Mouse (Mus musculus) olfactory bulb, adult 2 months (tissue): ENCODE measurements around the gene Btbd18. TPM values are rescaled to one million over a fixed set of nuclear protein-coding genes. Genes with fewer than 3 reads are reported as not detected.

Experiments used
- H3K27ac ChIP-seq: fragments of 200-500 bp; 2 replicates; pipeline ENCODE4 v1.5.1; 2012; ENCODE audit warnings: low read depth, low read length; ENCODE audit not compliant: insufficient read depth
- H3K4me1 ChIP-seq: fragments of 200-500 bp; 2 replicates; pipeline ENCODE4 v1.6.1; 2012; ENCODE audit warnings: low read length; ENCODE audit not compliant: control insufficient read depth, insufficient read depth
- H3K4me3 ChIP-seq: fragments of 200-500 bp; 2 replicates; pipeline ENCODE4 v1.5.1; 2012; ENCODE audit warnings: mild to moderate bottlenecking, low read depth, low read length, moderate library complexity; ENCODE audit not compliant: insufficient read depth
- CTCF ChIP-seq: fragments of 200-500 bp; IDR thresholded peaks from 2 replicates; pipeline ENCODE4 v1.5.1; 2012; ENCODE audit warnings: low read depth, mild to moderate bottlenecking, low read length, moderate library complexity; ENCODE audit not compliant: insufficient read depth
- POLR2A ChIP-seq: fragments of 200-500 bp; IDR thresholded peaks from 2 replicates; pipeline ENCODE4 v1.6.1; 2012; ENCODE audit warnings: mild to moderate bottlenecking, low read depth, low read length, moderate library complexity; ENCODE audit not compliant: insufficient read depth
- WGBS: fragments of 180-500 bp; shearing (Covaris S2); methylation state at CpG from one replicate; pipeline ENCODE4 v1.1.7; 2018; 5-methylcytosine and 5-hydroxymethylcytosine counted together
- polyA plus RNA-seq: library from polyadenylated mRNA; stranded (reverse); fragments of >200 nt; gene quantifications from 2 replicates; pipeline ENCODE4 v1.2.4, GENCODE M21; 2012; ENCODE audit warnings: low replicate concordance; ENCODE audit not compliant: missing spikeins, insufficient read depth, insufficient read length

Btbd18 gene
- polyA plus RNA-seq: not detected in 2 replicates

DNA sequence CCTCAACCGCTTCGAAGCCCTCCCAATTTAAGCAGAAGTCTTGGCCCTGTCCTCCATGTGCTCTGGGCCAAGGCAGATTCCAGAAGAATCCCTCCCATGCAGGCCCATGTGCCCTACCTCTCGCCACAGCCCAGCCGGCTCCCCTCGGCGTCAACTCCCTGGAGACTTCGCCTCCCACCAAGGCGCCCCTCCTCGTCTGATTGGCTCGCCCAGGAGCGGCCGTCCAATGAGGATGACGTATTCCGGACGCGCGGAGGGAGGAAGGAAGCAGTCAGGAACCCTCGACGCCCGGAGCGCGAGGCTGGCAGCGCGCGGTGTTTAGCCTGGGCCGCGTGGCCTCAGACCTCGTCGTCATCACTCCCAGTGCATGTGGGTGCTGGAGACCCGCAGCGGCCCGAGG, at the start of gene Btbd18:
TSS of gene Btbd18 (plus strand) at position 274 of the 400 bp plus-strand sequence.
- Histone ChIP-seq H3K4me3 (no peak within 1 kb of the TSS), H3K27ac (no peak within 1 kb of the TSS), H3K4me1 (no peaks in the 10 kb centered on the region)
- TF ChIP-seq CTCF (no peak), POLR2A (no peak)
- WGBS: 96% methylated on average over 32 of the region's 32 CpGs

DNA sequence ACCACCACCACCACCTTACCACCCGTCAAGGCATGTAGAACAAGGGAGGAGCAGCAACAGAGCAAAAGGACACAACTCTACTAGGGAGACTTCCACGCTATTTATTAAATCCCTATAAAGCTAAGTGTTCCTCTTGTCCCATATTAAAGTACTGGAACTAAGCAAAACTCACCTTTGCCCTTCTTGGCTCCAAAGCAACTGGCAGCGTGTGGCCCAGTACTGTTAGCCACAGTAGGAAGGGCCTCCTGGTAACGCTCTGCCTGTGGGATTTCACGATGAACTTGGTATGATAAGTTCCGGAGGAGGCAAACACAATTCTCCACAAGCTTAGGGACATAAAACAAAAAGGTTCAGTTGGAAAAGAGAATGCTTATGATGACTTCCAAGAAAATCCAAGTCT, 46.1 kb upstream of the Btbd18 start:
- TF ChIP-seq CTCF: no peak
- no peak for TF ChIP-seq POLR2A
- Histone ChIP-seq H3K27ac (no peak overlapping the region), H3K4me1 (no peaks in the 10 kb centered on the region), H3K4me3 (no peak overlapping the region)
- WGBS: 88% methylated on average over 6 of the region's 6 CpGs

DNA sequence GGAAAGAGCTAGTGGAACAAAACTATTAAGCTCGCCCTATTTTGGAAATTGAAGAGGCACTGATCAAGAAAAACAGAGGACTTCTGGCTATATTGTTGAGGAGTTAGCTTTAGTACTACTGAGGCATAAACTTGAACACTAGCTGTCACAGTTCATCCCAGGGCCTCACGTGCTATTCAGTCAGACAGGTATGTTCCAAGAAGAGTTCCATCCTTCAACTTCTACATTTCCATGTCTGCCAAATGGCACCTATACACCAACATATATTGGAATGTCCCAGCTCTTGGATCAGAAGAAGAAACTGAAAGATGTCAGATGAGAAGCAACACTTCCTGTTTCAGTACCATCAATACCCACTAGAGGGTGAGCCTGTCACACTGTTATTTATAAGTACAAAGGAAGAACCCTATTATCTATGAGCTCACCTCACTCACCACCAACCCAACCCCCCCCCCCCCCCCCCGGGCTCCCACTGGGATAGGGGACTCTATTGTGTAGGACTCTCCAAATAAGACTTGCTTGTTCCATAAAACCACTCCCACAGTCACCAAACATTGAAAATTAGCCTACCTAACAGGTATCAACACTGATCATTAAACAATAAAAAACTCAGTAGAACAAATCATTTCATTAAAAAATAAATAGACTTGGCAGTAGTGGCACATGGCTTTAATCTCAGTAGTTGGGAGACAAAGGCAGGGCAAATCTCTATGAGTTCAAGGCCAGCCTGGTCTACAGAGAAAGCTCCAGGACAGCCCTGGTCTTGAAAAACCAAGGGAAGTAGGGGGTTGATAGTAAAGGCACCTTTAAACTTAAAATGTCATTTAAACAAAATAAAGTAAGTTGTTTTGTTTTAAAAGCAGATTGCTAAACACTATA, 41.0 kb upstream of the Btbd18 start:
- 63% methylated on average over 3 of the region's 3 CpGs for WGBS
- TF ChIP-seq POLR2A (no peak), CTCF (no peak)
- Histone ChIP-seq H3K27ac (no peak overlapping the region), H3K4me3 (no peak overlapping the region), H3K4me1 (no peaks in the 10 kb centered on the region; the same call in 1 of the 2 replicates)

DNA sequence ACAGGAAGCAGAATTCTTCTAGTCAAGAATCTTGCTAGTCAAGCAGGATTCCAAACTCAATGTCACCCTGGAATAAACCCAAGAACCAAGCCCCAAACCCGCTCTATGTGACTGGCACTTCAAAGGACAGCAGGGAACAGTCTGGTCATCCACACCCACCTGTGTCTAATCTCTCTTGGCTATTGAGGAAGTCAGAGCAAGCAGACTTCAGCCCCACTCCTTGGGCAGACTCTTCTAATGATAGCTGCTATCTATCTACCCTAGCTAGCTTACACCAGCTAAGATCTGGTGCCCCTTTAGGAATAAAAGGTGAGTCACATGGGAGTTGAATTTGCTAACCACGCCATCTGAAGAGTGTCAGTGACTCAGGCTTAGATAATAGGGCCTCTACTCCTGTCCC, 40.0 kb upstream of the Btbd18 start:
- no peak overlapping the region for H3K27ac ChIP-seq

DNA sequence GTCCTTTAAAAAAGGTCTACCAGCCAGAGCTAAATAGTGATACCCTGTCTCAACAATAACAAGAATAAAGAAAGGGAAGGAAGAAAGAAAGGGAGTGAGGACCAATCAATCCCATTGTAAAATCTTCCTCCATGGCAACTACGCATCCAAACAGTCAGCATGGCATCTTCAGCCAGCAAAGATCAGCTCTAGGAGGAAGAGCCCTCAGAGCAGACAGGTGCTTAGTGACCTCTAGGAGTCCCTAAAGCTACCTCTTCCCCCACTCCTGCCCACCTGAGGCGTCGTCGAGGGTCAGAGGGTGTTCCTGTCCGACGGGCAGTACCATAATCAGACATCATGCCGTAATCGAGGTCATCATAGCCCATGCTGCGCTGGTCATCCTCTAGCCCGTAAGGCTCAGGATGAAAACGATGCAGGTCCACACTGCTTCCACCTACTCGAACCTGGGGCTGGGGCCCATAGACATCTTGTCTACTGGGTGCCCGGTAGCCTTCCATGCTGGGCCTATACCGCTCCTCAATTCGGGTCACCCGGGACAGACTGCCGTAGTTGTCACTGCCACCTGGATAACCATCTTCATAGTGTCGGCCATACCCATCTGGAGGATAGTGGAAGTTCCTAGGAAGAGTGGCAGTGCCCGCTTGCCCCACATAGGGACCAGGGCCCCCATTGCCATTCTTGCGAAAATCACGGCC, 39.1 kb upstream of the Btbd18 start:
- 95% methylated on average over 21 of the region's 21 CpGs for WGBS
- Histone ChIP-seq H3K27ac (no peak overlapping the region), H3K4me1 (peaks cover 2% of the 10 kb centered on the region; the same call in 1 of the 2 replicates), H3K4me3 (no peak overlapping the region)
- no peak for TF ChIP-seq CTCF

More for the DNA sequence above, 40.0 kb upstream of the Btbd18 start:
- 59% methylated on average over 2 of the region's 2 CpGs for WGBS
- H3K4me1 ChIP-seq: no peaks in the 10 kb centered on the region; the same call in 1 of the 2 replicates
- no peak overlapping the region for H3K4me3 ChIP-seq
- TF ChIP-seq POLR2A: no peak
- TF ChIP-seq CTCF: no peak

DNA sequence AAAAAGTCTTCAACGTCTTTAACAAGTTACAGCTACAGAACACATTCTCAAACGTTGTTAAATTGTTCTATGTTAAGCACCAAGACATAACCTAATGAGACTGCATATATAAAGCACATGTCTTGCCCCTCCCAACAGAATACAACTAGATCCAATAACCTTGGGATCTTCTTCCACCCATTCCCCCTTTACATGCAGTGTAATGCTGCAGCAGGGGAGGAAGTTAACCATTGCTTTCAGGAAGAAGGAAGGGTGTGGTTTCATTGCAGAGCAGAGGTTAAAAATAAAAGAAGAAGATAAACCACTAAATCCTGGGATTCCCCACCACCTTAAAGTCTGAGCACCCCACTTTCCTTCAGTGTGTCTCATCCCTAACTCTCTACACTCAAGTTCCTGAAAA, 36.2 kb upstream of the Btbd18 start:
- Histone ChIP-seq H3K27ac (no peak overlapping the region), H3K4me3 (no peak overlapping the region), H3K4me1 (peaks cover 2% of the 10 kb centered on the region; the same call in 1 of the 2 replicates)
- WGBS: 52% methylated on average over 2 of the region's 2 CpGs
- no peak for TF ChIP-seq CTCF
- no peak for TF ChIP-seq POLR2A

DNA sequence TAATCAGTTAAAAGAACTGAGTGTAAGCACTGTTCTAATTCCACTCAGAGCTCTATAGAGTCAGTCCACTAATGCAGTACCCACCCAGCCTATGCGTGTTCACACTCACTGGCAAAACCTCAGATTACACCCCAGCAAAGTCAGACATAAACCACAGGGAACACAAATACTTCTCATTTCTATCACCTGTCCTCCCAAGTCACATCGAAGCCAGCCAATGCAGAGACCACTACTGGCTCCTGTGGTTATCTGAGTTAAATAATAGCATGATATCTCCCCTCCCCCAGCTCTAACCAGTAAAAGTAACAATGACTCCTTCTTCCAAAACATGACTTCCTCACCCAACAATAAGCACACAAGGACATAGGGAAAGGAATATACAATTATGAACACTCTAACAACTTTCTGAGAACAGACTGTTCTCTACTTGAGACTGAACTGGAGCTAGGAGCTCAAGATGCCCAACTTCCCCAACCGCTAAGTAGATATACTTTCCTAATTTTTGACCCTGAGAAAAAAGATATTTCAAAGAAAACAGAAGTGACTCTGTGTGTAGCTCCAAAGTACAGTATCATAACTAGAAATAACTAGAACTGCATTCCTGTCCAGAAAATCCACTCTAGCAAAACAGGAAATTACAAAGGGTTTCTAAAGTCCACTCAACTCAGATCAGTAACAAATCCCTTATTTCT, 35.3 kb upstream of the Btbd18 start:
- H3K27ac ChIP-seq: no peak overlapping the region
- H3K4me1 ChIP-seq: peaks cover 2% of the 10 kb centered on the region; the same call in 1 of the 2 replicates
- TF ChIP-seq POLR2A (no peak), CTCF (no peak)
- H3K4me3 ChIP-seq: no peak overlapping the region
- 87% methylated on average over 3 of the region's 3 CpGs for WGBS

DNA sequence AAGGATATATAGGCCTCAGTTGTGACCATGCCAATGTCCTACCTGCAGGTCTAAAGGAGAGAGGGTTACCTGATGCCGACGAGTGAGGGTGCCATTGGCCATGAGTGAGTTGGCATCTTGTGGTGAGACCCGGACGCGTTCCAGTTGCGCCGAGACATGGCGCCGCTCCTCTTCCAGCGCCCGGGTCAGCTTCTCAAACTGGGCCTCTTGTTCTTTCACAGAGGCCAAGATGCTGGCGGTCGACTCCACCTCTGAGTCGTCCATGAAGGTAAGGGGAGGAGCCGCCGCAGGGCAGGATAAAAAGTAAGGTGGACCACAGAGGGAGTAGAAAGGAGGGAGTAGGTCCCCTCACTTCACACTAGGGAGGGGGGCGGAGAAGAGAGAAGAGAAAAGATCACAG, 34.7 kb upstream of the Btbd18 start:
- Histone ChIP-seq H3K4me3 (no peak overlapping the region), H3K27ac (no peak overlapping the region), H3K4me1 (peaks cover 2% of the 10 kb centered on the region; the same call in 1 of the 2 replicates)
- 96% methylated on average over 17 of the region's 17 CpGs for WGBS
- TF ChIP-seq POLR2A (no peak), CTCF (no peak)
